Mouse (Mus musculus) lung, postnatal 25 days (tissue): ENCODE results near the gene Brsk1.

ENCODE experiments used
- DNase-seq: peaks from one replicate; pipeline ENCODE4 v3.0.0; 2022; ENCODE audit warnings: low spot score

Brsk1 gene

DNA sequence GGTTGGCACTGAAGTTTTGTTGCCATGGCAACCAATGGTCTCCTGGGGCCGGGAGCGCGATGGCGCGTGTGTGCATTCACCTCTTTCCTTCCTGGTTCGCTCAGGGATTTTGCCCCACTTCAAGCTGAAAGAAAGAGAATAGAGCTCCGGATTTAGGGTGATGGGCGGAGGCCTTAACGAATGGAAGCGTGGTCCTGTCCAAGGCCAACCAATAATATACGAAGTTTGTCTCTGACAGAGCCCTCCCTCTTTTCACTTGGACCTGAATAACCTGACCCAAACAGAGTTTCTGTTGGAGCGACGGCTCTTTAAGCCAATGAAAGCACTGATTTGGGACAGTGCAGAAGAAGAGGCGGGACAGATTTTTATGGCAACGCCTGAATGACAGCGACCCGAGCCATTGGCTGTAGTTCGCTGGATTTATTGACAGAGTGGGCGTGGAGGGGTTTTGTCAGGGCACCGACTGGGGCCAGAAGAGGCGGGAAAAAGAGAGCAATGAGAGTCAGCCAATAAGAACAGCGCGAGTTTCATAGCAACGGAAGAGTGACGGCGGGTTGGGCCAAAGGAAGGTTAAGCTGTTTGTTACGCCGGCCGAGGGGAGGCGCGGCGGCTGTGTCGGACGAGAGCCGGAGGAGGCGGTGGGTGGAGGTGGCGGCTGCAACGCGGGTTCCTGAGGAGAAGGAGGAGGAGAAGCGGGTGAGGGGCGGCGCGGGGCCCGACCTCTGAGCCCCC is 49.3 kb downstream of the Brsk1 start, which contains the start of gene Kmt5c:
Kmt5c (plus strand) TSS at position 572 of the 732 bp plus-strand sequence.
- peak; percentile 100 for DNase-seq

- DNase-seq = no peak
These were observed 49.9 kb downstream of the Brsk1 start for GRCm38 (mm10) chr7:4740309-4740727.

DNA sequence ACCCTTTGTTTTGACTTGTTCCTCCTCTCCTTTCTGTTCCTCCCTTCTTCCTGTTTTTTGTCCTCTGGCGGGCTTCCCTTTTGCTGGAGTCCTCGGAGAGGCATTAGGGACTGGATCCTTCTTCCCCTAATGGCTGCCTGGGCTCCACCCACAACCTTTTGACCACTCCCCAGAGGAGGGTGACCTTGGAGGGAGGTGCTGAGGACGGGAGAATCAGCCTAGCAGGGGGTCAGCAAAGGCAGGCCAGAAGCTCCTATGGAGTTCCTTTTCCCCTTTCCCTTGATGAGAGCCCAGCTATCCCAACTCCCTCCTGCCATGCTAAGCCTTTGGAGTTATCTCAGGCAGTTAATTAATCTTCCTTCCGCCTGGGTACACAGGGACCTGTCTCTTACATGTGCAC is 50.7 kb downstream of the Brsk1 start:
- DNase-seq = peak; percentile 63

DNA sequence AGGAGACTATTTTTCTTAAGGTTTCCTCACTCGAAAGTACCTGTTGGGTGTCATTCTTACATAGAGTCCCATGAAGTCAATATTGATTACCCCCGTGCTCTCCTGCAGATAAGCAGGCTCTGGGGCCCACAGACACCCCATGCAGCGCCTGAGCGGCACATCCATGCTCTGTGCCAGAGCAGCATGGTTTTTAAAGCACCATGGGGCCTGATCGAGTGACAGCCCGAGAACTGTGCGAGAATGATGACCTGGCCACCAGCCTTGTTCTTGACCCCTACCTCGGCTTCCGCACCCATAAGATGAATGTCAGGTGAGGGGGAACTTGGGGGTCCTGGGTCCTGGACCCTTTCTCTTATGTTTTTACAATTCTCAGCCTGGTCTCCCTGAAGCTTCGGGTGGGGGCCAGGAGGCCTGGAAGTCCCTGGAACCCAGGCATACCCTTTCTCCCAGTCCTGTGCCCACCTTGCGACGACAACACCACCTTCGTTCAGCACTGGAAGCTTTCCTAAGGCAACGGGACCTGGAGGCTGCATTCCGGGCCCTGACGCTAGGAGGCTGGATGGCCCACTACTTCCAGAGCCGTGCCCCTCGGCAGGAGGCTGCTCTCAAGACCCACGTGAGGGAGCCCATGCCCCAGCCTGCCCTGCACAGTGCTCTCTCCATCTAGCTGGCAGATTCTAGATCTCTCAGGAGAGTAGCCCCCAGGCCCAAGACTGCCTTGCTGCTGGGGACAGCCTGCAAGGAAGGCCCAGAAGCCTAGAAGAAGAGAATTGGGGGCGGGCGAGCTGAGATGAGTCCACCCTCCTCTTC is 51.5 kb downstream of the Brsk1 start:
- no peak for DNase-seq

DNA sequence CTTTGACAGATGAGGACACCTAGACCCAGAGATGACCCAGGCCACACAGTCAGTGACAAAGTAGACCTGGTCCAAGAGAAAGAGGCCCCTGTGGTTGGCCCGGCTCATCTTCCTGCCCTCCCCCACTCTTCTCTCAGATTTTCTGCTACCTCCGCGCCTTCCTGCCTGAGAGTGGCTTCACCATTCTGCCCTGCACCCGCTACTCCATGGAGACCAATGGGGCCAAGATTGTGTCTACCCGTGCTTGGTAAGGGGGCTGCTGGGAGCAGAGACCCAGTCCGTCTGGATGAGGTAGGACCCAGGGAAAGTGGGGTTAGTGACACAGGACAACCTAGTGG is 52.0 kb downstream of the Brsk1 start:
- no peak for DNase-seq

DNA sequence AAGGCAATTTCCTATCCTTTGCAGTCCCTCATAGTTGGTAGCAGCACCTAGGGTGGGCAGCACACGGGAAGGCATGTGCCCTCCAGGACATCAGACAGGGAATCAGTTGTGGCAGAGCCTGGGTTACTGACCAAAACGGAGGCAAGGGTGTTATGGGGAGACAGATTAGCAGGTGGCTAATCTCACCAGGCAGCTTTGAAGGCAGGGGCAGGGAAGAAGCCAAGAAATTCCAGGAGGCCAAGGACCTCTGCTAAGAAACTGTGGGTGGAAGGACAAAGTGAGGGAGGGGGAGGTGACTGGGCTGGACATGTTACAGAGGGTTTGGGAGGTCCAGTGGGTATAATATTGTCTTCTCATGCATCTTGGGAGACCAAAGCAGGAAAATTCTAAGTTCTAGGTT is 53.0 kb downstream of the Brsk1 start:
- DNase-seq = peak; percentile 54

DNA sequence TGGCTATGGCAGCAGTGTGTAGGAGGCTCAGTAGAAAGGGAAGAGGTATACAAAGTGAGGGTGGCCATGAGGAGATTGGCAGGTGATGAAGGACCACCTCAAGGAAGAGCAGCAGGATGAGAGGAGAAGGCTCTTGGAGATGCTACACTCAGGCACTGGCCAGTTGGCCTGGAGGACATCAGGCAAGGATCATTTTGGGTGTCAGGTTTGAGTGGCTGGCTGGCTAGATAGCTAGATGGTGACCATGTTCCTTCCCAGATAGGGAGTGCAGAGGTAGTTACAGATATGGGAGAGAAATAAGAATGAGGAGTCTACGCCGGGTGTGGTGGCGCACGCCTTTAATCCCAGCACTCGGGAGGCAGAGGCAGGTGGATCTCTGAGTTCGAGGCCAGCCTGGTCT is 54.5 kb downstream of the Brsk1 start:
- no peak for DNase-seq

- DNase-seq = no peak
These were observed 56.0 kb downstream of the Brsk1 start for GRCm38 (mm10) chr7:4746326-4746980.

DNA sequence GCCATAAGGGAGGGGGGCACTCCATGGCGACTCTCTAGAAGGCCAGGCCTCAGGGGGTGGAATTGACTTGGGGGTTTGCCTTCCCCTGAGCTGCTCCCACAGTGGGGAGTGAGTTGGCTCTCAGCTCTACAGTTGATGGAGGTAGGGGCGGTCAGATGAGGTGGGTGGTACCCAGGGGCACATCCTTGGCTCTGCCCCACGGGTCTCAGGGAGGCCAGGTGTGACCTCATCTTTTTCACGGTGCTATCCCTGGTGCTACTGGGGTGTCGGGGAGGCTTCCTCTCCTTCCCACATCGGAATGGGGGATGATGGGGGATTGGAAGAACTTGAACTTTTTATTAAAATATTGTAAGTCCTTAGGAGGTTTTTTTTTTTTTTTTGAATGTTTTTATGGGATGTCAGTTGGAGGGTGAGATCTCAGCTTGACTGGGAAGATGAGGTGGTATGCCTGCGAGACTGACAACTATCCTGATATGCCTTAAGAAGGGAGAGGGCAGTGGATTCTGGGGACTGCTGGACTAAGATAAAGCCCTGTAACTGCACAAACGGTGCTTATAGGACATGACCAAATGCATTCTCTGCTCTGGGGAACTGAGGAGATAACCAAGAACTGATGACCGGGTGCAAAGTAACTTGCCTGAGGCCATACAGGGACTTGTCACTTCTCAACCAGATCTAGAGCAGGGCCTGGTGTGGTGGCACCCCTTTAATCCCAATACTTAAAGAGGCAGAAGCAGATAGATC is 56.9 kb downstream of the Brsk1 start:
- DNase-seq = no peak

- DNase-seq = no peak
These were observed 57.9 kb downstream of the Brsk1 start for GRCm38 (mm10) chr7:4748321-4748720.

- DNase-seq = no peak
These were observed 58.8 kb downstream of the Brsk1 start for GRCm38 (mm10) chr7:4749169-4749568.

GRCm38 (mm10) chr7:4751971-4752820 is 61.8 kb downstream of the Brsk1 start:
- DNase-seq = peak; percentile 21

DNA sequence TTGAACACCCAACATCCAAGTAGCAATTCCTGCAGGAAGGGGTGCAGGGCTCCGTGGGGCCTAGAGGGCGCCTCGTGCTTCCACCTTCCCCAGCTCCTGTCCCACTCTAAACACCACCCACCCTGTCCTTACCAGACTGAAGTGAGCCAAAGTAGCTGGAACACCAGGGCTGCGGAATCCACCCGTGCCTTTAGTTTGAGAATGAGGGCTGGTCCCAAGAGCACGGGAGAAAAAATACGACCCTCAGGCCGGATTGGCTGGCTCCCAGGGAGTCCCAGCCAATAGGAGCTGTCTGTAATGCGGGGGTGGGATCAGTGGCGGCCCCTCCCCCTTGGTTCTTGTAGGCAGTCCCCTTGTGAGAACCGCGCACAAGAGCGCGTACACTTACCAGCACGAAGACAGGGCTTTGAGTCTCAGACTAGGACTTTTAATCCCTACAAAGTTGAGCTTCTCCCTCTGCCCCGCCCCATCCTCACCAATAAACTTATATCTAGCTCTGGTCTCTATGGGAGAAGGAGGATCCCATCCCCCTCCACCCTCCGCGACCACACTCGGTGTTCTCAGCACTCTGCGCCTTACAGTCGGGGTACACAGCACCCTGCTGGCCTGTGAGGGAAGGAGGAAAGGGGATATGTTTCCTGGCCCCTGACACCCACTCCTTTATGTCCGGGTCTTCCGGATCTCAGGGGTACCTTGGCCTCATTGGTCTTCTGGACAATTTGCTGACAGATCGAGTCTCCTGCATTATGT is 62.6 kb downstream of the Brsk1 start, which contains the start of gene Cox6b2:
Cox6b2 (minus strand) TSS at position 274 of the 750 bp plus-strand sequence.
- peak; percentile 85 for DNase-seq

DNA sequence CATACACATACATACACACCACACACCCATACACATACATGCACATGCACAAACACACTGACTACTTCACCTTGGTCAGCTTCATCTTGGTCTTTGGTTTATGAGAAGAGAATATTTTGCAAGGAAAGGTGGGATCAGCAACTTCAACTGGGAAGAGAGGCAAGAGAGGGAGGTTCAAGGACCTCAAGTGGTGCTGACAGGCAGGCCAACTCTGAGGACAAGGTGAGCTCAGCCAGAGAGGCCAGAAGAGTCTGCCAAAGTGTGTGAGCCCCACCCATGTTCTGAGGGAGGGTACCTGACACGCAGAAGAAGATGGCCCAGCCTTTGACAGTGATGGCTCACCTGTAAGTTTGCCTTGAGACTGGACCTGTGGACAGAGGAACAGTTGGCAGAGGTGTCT is 69.3 kb downstream of the Brsk1 start:
- DNase-seq = no peak

GRCm38 (mm10) chr7:4764946-4765710 is 74.7 kb downstream of the Brsk1 start:
- DNase-seq = no peak
